Mouse (Mus musculus): Measurements from ENCODE around the gene Cnksr3. TPM values are rescaled to one million over a fixed set of nuclear protein-coding genes. Genes with fewer than 3 reads are reported as not detected.

Cnksr3 gene
- polyA plus RNA-seq, 1 experiment: not detected

- TF ChIP-seq GATA1 (IDR thresholded peaks at IDR 0.05; ENCODE audit: low read length): no peak
Measured at GRCm38 (mm10) chr10:7077389-7077808, 134.6 kb downstream of the Cnksr3 start.

- TF ChIP-seq GATA1 (IDR thresholded peaks at IDR 0.05; ENCODE audit: low read length): no peak
Measured at GRCm38 (mm10) chr10:7076662-7077211, 135.3 kb downstream of the Cnksr3 start.

DNA sequence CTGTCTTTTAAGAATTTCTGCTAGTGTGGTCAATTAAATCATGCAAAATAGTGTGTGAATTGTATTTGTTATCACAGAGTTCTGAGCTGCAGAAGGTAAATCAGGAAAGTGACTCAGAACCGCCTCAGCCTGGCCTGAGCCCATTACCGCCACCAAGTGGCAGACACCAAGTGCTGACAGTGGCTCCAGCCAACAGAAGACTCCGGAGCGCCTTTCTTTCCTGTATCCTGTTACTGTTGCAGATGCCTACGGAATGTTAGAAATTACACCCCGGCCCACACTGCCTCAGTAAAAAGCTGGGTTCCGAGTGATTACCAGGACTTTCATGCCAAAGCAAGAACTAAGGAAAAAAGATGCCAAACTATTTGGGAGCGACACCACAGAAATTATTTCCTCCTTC, 135.8 kb downstream of the Cnksr3 start:
- no peak for TF ChIP-seq GATA1 (IDR thresholded peaks at IDR 0.05; ENCODE audit: low read length)

GRCm38 (mm10) chr10:7075661-7076060, 136.4 kb downstream of the Cnksr3 start:
- TF ChIP-seq GATA1 (IDR thresholded peaks at IDR 0.05; ENCODE audit: low read length): no peak

DNA sequence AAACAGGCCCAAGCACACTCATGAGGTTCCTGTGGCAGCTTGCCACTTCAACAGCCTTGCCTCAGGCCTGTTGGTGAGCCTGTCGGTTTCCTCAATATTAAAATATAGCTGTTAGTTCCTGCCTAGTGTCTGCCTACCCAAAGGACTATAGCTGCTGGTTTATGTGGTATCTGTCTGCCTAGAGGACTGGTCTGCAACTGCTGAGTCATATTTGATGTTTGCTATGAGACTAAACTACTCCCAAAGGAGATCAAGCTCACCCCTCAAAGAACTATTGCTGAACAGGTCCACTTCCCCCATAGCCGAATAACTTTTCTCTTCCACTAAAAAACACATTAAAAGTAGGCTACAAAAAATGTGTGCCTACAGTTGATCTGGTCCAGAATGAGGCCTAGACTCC, 137.8 kb downstream of the Cnksr3 start:
- no peak for TF ChIP-seq GATA1 (IDR thresholded peaks at IDR 0.05; ENCODE audit: low read length)

DNA sequence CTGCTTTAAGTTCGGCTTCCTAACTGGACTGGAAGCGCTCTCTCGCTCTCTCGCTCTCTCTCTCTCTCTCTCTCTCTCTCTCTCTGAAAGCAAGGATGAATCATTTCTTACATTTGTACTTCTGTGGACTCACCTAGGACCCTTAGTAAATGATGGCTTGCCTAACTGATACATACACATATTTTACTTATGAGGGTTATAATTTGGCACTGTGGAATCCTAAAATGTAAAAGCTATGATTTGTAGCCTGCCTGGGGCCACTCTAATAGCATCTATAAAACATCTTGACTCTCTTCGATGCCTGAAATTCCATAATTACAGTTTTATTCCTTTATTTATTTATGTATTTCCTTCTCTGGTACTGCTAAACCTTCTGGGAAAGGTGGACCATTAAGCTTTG, 141.1 kb downstream of the Cnksr3 start:
- TF ChIP-seq GATA1 (IDR thresholded peaks at IDR 0.05; ENCODE audit: low read length): no peak

DNA sequence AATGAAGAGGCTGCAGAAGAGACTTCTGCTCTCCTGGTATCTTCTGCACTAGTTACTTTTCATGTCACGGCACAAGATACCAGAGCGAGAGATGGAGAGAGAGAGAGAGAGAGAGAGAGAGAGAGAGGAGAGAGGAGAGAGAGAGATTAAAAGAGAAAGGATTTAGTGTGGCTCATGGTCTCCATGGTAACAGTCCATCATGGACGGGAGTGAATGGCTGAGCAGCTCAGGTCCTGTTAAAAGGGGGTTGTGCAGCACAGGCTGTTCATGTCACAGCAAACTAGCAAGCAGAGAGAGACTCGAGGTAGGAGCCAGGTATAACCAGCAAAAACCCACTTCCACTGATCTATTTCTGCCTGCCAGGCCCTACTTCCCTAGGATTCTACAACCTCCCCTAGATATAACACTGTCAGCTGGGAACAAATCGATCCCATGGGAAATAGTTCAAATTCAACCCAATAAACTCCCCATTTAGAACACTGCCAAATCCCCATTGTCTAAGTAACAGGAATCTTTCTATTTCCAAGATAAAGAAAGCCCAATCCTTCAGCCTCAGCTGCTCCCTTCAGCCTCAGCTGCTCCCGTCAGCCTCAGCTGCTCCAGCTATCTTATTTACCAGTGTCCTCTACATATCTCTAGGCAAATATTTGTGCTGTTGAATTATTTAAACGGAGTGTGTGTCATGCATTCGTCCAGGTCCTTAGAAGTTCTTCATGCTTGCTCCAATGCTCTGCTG, 141.8 kb downstream of the Cnksr3 start:
- TF ChIP-seq GATA1 (IDR thresholded peaks at IDR 0.05; ENCODE audit: low read length): no peak

- no peak for TF ChIP-seq GATA1 (IDR thresholded peaks at IDR 0.05; ENCODE audit: low read length)
Measured at GRCm38 (mm10) chr10:7069090-7069489, 142.9 kb downstream of the Cnksr3 start.

Other genes starting within 250 kb of the Cnksr3 start
- not detected in 2 replicates for gene Ipcef1, start 159.8 kb downstream of the Cnksr3 start, polyA plus RNA-seq (2012)